Mouse (Mus musculus) ES-Bruce4 (cell line): ENCODE data around the gene Ptpn13.

ENCODE experiments used
- CTCF ChIP-seq: IDR thresholded peaks from one replicate; pipeline ENCODE4 v1.8.1; 2011; ENCODE audit warnings: low read depth, low read length
- POLR2A ChIP-seq: IDR thresholded peaks from one replicate; pipeline ENCODE4 v1.8.1; 2011; ENCODE audit warnings: low read length; ENCODE audit not compliant: insufficient read depth

GRCm38 (mm10) chr5:103387540-103388026 lies 37.4 kb upstream of the Ptpn13 start:
- no peak for TF ChIP-seq CTCF
- no peak for TF ChIP-seq POLR2A
